Mouse (Mus musculus) hindbrain, embryonic 10.5 days (tissue): ENCODE data around the gene Gnl3. TPM values are rescaled to one million over a fixed set of nuclear protein-coding genes. Genes with fewer than 3 reads are reported as not detected.

Source experiments
- DNase-seq: peaks from one replicate; pipeline ENCODE4 v3.0.0-alpha.2; 2017; ENCODE audit warnings: low spot score
- H3K27ac ChIP-seq: fragments of 300-500 bp; sonication (generic); 2 replicates; pipeline ENCODE4 v1.5.1; 2016; ENCODE audit warnings: mild to moderate bottlenecking, moderate library complexity
- H3K27me3 ChIP-seq: fragments of 300-500 bp; sonication (generic); 2 replicates; pipeline ENCODE4 v1.6.1; 2016; ENCODE audit warnings: mild to moderate bottlenecking; ENCODE audit not compliant: poor library complexity, insufficient read depth, severe bottlenecking
- H3K36me3 ChIP-seq: fragments of 300-500 bp; sonication (generic); 2 replicates; pipeline ENCODE4 v1.6.1; 2016; ENCODE audit warnings: mild to moderate bottlenecking, moderate library complexity
- H3K4me1 ChIP-seq: fragments of 300-500 bp; sonication (generic); replicated peaks from 2 replicates; pipeline ENCODE4 v1.6.1; 2016; ENCODE audit warnings: mild to moderate bottlenecking
- H3K4me3 ChIP-seq: fragments of 300-500 bp; sonication (generic); 2 replicates; pipeline ENCODE4 v1.5.1; 2016; ENCODE audit warnings: mild to moderate bottlenecking, moderate library complexity
- H3K9me3 ChIP-seq: fragments of 300-500 bp; sonication (generic); 2 replicates; pipeline ENCODE4 v1.6.1; 2016; ENCODE audit warnings: mild to moderate bottlenecking, moderate library complexity
- WGBS: fragments of 180-500 bp; shearing (Covaris S2); methylation state at CpG from one replicate; pipeline ENCODE4 v1.1.7; 2016; 5-methylcytosine and 5-hydroxymethylcytosine counted together
- polyA plus RNA-seq: library from polyadenylated mRNA; unstranded; fragments of >200 nt; fragmentation: Nextera tagmentation; extraction: Ambion mirVana; gene quantifications from 2 replicates; pipeline ENCODE4 v1.2.1, GENCODE M21; 2016

Gnl3 gene
- 76.6 and 119 TPM in 2 replicates for polyA plus RNA-seq

DNA sequence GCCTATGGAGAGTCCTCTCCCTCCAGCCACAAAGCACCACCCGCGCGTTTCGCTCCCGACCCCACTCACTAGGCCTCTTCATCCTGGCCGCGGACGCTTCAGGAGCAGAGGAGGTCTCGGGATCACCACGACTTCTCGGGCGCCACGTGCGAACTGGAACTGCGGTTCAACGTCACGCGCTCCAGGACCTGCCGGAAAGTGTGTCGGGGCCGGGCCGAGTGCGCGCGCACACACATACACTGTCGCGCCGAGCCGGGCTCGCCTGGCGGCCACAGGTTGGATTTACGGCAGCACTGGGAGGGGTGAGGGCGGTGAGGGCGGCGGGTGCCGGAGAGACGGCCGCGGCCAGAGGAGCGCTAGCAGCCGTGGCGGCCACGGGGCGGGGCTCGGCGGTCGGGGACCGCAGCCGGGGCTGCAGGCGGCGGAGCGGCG lies at the start of gene Gnl3, which contains the start of gene Pbrm1:
TSS of gene Gnl3 (minus strand) at position 293 of the 432 bp plus-strand sequence.
TSS of gene Pbrm1 (plus strand) at position 279 of the 432 bp plus-strand sequence.
- Histone ChIP-seq H3K36me3 (peaks cover 62% of the 10 kb centered on the region), H3K9me3 (no peaks in the 10 kb centered on the region), H3K27ac (peak within 1 kb of the TSS; percentile 99), H3K27me3 (no peaks in the 10 kb centered on the region), H3K4me3 (peak within 1 kb of the TSS; percentile 86), H3K4me1 (peaks cover 30% of the 10 kb centered on the region)
- WGBS: under 1% methylated on average over 53 of the region's 53 CpGs
- peak; percentile 97 for DNase-seq

DNA sequence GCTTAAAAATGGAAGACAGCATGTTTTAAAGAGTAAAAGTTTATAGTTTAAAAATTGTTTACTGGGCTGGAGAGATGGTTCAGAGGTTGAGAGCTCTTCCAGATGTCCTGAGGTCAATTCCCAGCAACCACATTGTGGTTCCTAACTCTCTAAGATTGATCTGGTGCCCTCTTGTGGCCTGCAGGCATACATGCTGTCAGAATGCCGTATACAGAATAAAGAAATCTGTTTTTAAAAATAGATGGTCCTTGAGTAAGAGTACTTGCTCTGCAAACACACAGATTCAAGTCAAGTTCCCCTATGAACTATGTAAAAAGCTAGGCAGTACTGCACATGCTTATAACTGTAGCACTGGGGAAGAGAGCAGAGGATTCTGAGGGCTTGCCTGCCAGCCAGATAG lies 43.3 kb upstream of the Gnl3 start:
- DNase-seq: no peak
- peaks cover 98% of the 10 kb centered on the region for H3K36me3 ChIP-seq
- 71% methylated on average over 1 of the region's 1 CpGs for WGBS

DNA sequence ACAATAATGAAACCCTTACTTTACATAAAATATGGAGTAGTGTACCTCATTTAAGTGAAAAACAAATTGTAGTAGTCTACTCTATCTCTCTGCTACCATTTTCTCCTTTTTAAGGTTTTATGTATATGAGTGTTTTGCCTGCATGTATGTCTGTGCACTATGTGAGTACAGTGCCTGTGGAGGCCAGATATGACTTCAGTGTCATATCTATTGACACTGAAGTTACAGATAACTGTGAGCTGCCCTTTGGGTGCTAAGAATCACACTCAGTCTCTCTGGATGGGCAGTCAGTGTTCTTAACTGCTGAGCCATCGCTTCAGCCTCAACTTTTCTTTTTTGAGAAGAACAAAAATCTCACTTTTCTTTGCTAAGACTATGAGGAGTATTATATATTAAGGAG lies 26.9 kb upstream of the Gnl3 start:
- no peak for DNase-seq
- WGBS: 98% methylated on average over 1 of the region's 1 CpGs
- Histone ChIP-seq H3K27me3 (no peaks in the 10 kb centered on the region), H3K4me3 (no peak overlapping the region), H3K36me3 (peaks cover 100% of the 10 kb centered on the region), H3K4me1 (no peaks in the 10 kb centered on the region), H3K9me3 (no peaks in the 10 kb centered on the region), H3K27ac (no peak overlapping the region)

More for the DNA sequence above, 43.3 kb upstream of the Gnl3 start:
- Histone ChIP-seq H3K4me3 (no peak overlapping the region), H3K4me1 (no peaks in the 10 kb centered on the region), H3K9me3 (no peaks in the 10 kb centered on the region), H3K27me3 (no peaks in the 10 kb centered on the region), H3K27ac (no peak overlapping the region)

DNA sequence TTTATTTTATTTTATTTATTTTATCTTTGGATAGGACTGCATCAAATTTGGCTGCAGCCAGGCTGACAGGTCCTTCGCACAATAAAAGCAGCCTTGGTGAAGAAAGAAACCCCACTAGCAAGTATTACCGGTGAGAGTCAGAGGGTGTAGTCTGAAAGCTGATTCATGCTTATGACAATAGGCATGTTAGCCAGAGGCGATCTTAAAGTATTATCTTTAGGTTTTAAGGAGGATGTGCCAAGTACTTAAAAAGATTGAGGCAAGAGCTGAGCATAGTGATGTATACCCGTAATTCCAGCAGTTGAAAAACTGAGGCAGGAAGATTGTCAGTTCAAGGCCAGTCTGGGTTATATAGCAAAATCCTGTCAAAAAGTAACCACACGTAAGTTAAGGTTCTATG lies 26.3 kb upstream of the Gnl3 start:
- no peak overlapping the region for H3K27ac ChIP-seq
- H3K4me3 ChIP-seq: no peak overlapping the region
- no peaks in the 10 kb centered on the region for H3K27me3 ChIP-seq
- no peaks in the 10 kb centered on the region for H3K4me1 ChIP-seq
- H3K36me3 ChIP-seq: peaks cover 100% of the 10 kb centered on the region
- H3K9me3 ChIP-seq: no peaks in the 10 kb centered on the region
- DNase-seq: no peak
- WGBS: 94% methylated on average over 5 of the region's 5 CpGs

DNA sequence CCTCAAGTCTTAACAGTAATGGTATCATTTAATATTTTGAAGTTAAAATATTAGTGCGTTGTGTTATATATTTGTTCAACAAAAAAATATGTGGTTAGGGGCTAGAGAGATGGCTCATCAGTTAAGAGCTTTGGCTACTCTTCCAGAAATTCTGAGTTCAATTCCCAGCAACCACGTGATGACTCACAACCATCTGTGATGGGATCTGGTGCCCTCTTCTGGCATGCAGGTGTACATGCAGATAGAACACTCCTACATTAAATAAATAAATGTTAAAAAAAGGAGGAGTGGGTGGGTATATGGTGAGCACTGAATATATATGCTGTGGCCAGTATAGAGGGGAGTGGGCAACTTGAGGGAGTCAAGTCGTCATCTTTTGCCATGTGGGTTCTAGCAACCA lies 6.8 kb upstream of the Gnl3 start:
- H3K36me3 ChIP-seq: peaks cover 89% of the 10 kb centered on the region
- H3K9me3 ChIP-seq: no peaks in the 10 kb centered on the region
- no peak for DNase-seq
- no peak overlapping the region for H3K4me3 ChIP-seq
- no peak overlapping the region for H3K27ac ChIP-seq
- WGBS: 74% methylated on average over 3 of the region's 3 CpGs
- peaks cover 7% of the 10 kb centered on the region for H3K4me1 ChIP-seq
- no peaks in the 10 kb centered on the region for H3K27me3 ChIP-seq

DNA sequence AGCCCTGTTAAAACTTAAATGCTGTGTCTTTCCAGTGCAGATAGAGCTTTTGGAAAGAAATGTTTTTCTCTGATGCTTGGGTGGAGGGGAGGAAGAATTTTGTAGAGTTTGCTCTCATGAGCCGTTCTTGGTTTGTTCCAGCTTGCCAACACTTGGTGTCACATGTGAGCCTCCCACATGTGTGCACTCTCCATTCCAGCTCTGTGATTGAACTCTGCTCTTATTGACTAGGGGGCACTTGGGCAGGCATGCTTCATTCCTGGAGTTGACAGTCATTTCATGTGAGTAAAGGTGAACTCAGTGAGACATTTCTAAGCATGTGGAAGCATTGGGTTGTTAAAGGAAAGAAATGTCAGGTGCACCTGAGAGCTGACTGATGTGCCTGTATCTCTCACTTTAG lies 3.6 kb upstream of the Gnl3 start:
- Histone ChIP-seq H3K27me3 (no peaks in the 10 kb centered on the region), H3K36me3 (peaks cover 62% of the 10 kb centered on the region), H3K27ac (no peak overlapping the region), H3K4me3 (no peak overlapping the region), H3K4me1 (peaks cover 24% of the 10 kb centered on the region), H3K9me3 (no peaks in the 10 kb centered on the region)
- DNase-seq: no peak
- 65% methylated on average over 1 of the region's 1 CpGs for WGBS

DNA sequence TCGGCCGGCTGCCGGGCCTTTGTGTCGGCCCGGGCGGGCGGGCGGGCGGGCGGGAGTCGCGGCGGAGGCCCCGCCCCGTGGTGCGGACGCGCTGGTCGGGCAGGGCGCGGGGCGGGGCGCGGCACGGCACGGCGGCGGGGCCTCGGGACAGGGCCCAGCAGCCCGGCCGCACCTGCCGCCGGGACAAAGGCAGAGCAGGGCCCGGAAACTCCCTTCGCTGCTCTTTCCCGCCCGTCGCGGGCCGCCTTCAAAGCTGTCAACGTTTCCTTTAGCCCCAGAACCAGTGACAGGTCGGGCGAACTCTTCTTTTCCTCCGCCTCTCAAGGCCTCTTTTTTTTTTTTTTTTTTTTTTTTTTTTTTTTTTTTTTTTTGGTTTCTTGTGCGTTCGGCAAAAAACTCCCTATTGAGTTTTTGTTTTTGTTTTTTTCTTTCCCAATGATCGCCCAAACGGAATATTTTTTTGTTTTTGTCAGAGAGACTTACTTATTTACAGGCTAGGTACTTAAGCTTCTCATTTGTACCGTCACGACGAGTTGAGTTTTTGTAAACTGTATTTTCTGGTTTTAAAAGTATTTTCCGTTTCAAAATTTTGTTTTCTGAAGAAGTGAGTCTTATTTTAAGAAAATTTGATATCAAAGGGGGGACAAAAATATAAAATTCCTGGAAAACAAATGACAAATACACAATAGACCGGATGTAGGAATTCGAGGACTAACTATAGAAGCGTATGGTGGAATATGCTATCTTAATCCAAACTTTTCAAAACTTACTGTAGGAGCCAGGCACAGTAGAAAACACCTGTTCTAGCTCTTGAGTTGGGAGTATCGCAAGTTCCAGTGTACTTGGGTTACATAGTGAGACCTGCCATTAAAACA lies 616 bp upstream of the Gnl3 start:
- Histone ChIP-seq H3K36me3 (peaks cover 62% of the 10 kb centered on the region), H3K9me3 (no peaks in the 10 kb centered on the region), H3K27ac (peak overlapping the region; percentile 99), H3K4me1 (peaks cover 30% of the 10 kb centered on the region), H3K4me3 (peak overlapping the region; percentile 86), H3K27me3 (no peaks in the 10 kb centered on the region)
- WGBS: 7% methylated on average over 43 of the region's 56 CpGs
- peak; percentile 86 for DNase-seq

DNA sequence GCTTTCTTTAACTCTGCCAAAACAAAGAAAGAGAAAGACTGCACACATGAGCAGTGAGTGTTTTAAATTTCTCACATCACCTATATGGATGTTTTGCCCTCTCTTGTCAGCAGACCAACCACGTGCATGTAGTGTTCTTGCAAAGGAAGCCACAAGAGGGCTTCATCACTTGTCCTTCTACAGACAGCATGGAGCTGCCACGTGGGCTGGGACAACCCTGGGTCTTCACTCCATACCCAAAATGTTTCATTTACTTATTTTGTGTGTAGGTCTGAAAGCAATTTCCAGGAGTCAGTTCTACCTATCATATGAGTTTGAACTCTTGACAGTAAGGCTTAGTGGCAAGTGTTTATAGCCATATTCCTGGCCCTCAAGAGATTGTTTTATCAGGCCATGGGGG lies 1.1 kb downstream of the Gnl3 start:
- DNase-seq: peak; percentile 23
- H3K36me3 ChIP-seq: peaks cover 62% of the 10 kb centered on the region
- H3K27ac ChIP-seq: peak overlapping the region; percentile 99
- peaks cover 30% of the 10 kb centered on the region for H3K4me1 ChIP-seq
- no peaks in the 10 kb centered on the region for H3K9me3 ChIP-seq
- peak overlapping the region; percentile 86 for H3K4me3 ChIP-seq
- 0% methylated on average over 2 of the region's 2 CpGs for WGBS
- no peaks in the 10 kb centered on the region for H3K27me3 ChIP-seq

DNA sequence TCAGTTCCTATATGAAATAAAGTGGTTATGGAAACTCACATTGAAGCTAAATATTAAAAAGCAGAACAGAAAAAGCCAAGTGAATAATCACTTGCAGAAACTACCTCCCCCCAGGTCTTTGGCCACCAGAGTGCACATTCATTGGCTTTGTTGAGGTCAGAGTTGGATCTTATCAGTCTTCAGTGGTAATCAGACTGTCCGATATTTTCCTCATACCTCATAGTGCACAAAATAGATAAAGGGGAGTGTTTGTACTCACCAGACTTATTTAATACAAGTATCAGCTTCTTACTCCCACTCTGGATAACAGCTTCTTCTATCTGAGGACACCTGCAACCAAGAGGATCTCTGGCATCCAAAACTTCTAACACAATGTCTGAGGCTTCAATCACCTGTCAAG lies 2.9 kb downstream of the Gnl3 start:
- H3K36me3 ChIP-seq: peaks cover 70% of the 10 kb centered on the region
- H3K27ac ChIP-seq: no peak overlapping the region
- H3K27me3 ChIP-seq: no peaks in the 10 kb centered on the region
- peaks cover 25% of the 10 kb centered on the region for H3K4me1 ChIP-seq
- WGBS: 94% methylated on average over 1 of the region's 1 CpGs
- no peak overlapping the region for H3K4me3 ChIP-seq
- DNase-seq: no peak
- no peaks in the 10 kb centered on the region for H3K9me3 ChIP-seq

DNA sequence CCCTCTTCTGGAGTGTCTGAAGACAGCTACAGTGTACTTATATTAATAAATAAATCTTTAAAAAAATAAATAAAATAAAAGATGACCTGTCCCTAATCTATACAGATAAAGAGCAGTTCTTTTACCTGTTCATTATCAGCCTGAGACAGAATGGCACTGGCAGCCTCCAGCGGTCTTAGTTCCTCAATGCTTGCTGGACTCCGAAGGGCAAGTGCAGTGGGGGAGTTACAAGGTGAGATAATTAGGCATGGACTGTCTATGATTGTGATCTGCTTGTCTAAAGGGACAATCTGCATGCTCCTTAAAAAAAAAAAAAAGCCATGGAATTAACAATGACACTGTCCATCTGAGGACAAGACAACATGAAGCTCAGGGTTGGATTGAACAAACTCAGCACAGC lies 5.0 kb downstream of the Gnl3 start:
- DNase-seq: no peak
- no peak overlapping the region for H3K4me3 ChIP-seq
- H3K36me3 ChIP-seq: peaks cover 92% of the 10 kb centered on the region
- no peaks in the 10 kb centered on the region for H3K27me3 ChIP-seq
- WGBS: 93% methylated on average over 2 of the region's 2 CpGs
- no peaks in the 10 kb centered on the region for H3K9me3 ChIP-seq
- peaks cover 14% of the 10 kb centered on the region for H3K4me1 ChIP-seq
- no peak overlapping the region for H3K27ac ChIP-seq

DNA sequence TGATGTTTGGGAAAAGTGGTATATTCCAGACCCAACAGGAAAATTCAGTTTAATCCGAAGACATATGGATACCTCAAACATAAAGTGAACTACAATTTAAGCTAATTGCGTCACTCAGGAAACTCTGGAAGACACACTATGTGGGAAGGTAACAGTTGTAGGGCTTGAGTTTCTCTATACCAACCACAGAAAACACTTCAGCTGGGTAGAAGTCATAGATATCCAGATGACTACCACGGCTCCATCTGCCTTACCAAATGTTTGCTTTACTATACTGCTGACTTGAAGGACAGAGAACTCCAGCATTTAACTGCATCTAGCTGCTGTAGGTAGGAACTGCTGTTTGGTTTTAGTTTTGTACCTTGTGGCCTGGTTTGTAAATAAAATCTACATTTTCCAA lies 7.4 kb downstream of the Gnl3 start:
- Histone ChIP-seq H3K4me3 (no peak overlapping the region), H3K27ac (no peak overlapping the region), H3K36me3 (peaks cover 97% of the 10 kb centered on the region), H3K9me3 (no peaks in the 10 kb centered on the region), H3K4me1 (no peaks in the 10 kb centered on the region), H3K27me3 (no peaks in the 10 kb centered on the region)
- WGBS: 91% methylated on average over 3 of the region's 3 CpGs
- no peak for DNase-seq

DNA sequence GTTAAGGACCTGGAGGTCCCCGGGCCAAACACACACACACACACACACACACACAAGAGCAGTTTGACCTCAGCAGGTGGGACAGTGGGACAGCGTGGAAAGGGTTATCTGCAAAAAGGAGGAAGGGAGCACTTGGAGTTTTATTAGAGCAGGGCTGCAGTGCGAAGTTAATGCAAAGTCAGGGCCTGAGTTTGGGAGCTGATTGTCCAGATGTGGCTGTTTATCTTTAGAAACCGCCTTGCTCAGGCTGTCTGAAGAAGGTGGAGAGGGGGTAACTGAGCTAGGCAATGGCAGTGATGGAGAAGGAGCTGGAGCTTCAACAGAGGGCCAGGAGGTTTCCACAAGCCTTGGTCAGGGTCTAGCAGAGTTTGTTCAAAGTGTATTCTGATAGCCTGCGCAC lies 12.2 kb downstream of the Gnl3 start:
- no peak for DNase-seq
- Histone ChIP-seq H3K27ac (no peak overlapping the region), H3K4me3 (no peak overlapping the region), H3K27me3 (no peaks in the 10 kb centered on the region), H3K36me3 (peaks cover 57% of the 10 kb centered on the region), H3K4me1 (peaks cover 9% of the 10 kb centered on the region), H3K9me3 (no peaks in the 10 kb centered on the region)
- 81% methylated on average over 5 of the region's 5 CpGs for WGBS

DNA sequence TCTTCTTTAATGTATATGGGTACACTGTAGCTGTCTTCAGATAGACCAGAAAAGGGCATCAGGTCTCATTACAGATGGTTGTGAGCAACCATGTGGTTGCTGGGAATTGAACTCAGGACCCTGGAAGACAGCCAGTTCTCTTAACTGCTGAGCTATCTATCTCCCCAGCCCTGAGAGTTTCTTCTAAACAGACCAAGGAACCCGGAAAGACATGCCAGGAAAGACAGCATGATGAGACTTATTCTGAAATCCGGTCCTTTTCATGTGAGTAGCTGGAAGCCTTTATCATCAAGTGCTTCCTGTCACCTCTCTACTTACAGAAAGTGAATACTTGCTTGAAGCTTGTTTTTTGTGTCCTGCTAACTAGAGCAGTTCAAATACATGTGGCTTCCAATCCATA lies 14.4 kb downstream of the Gnl3 start:
- no peak for DNase-seq
- Histone ChIP-seq H3K36me3 (peaks cover 35% of the 10 kb centered on the region), H3K9me3 (no peaks in the 10 kb centered on the region), H3K4me3 (no peak overlapping the region), H3K27ac (no peak overlapping the region), H3K27me3 (no peaks in the 10 kb centered on the region), H3K4me1 (peaks cover 23% of the 10 kb centered on the region)
- WGBS: 86% methylated on average over 2 of the region's 2 CpGs
